Comparison of ENCODE assay signal across 10 mouse cellular contexts in genomic region chr6:23728620-23729019, GRCm38 (mm10).
"Had no signal": no experiment of that assay in that cellular context is flagged by ENCODE, and none has a peak within 500 bp of the region (broad histone marks: within the 10 kb centered on the region; RNA-seq: fewer than 3 reads in every experiment).

No protein-coding gene starts in this region.

- H3K4me2 ChIP-seq: limb, embryonic 13.5 days; midbrain, embryonic 12.5 days; neural tube, embryonic 13.5 days had no signal

- H3K4me1 ChIP-seq: neural tube, embryonic 13.5 days had no signal

- H3K4me3 ChIP-seq: limb, embryonic 13.5 days; midbrain, embryonic 12.5 days; neural tube, embryonic 13.5 days had no signal

- H3K9me3 ChIP-seq: limb, embryonic 13.5 days; midbrain, embryonic 12.5 days; neural tube, embryonic 13.5 days had no signal

- ATAC-seq: intestine, embryonic 16.5 days; midbrain, embryonic 16.5 days had no signal

- DNase-seq: layer of hippocampus, adult 9-11 months; layer of hippocampus, postnatal 36 days; lung, adult 18-20 months; thymus, postnatal 36 days had no signal

- H3K27ac ChIP-seq: limb, embryonic 13.5 days; liver, embryonic 14.5 days; midbrain, embryonic 12.5 days; neural tube, embryonic 13.5 days had no signal

- H3K36me3 ChIP-seq: limb, embryonic 13.5 days; midbrain, embryonic 12.5 days; neural tube, embryonic 13.5 days had no signal

- H3K9ac ChIP-seq: limb, embryonic 13.5 days; liver, embryonic 14.5 days; midbrain, embryonic 12.5 days; neural tube, embryonic 13.5 days had no signal

- H3K27me3 ChIP-seq: limb, embryonic 13.5 days; midbrain, embryonic 12.5 days; neural tube, embryonic 13.5 days had no signal
